Mouse (Mus musculus): ENCODE measurements around the gene Cyp2u1. TPM values are rescaled to one million over a fixed set of nuclear protein-coding genes. Genes with fewer than 3 reads are reported as not detected.
A peak's percentile ranks its signal among the peaks of the same experiment; 100 is the strongest.

The Cyp2u1 gene
- polyA plus RNA-seq, 1 experiment, result 2.5 TPM

DNA sequence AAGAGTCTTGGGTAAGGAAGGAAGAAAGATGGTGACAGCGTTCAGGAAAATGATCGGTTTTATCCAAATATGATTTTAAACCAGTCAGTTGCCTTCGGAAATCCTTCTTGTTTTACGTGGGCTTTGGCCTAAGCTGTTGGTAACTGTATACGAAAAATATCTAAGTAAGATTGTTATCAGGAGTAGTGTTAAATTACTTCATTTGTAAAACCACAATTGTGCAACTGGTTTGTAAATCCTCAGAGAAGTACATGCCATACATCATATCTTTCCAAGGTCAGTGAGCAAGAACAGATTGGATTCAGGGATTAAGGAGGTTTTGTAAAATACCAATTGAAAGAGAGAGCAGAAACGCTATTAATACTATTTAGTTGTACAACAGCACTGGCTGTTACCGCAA lies 3.2 kb upstream of the Cyp2u1 start:
- no peak for DNase-seq (ENCODE audit: low spot score)

- no peak for DNase-seq (ENCODE audit: low spot score)
Observed at GRCm38 (mm10) chr3:131303320-131303714, 290 bp upstream of the Cyp2u1 start.

DNA sequence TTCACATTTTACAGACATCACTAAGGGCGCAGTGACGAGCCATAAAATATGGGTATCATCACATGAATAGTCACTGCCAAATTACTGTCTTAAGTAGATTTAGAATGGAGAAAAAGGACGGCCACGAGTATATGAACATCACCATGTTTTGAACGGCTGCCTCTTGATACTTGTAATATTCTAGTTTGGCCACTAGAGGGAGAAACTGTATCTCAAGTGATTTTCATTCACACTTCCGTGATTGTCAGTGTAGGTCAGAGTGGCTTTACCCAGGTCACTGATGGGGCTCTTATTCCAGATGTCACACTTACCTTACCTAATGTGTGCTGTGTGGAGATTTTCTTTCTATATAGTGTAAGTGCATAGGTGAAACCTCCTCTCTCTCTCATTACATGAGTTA lies 3.1 kb downstream of the Cyp2u1 start:
- no peak for DNase-seq (ENCODE audit: low spot score)

GRCm38 (mm10) chr3:131299078-131299477 lies 3.9 kb downstream of the Cyp2u1 start:
- no peak for DNase-seq (ENCODE audit: low spot score)

DNA sequence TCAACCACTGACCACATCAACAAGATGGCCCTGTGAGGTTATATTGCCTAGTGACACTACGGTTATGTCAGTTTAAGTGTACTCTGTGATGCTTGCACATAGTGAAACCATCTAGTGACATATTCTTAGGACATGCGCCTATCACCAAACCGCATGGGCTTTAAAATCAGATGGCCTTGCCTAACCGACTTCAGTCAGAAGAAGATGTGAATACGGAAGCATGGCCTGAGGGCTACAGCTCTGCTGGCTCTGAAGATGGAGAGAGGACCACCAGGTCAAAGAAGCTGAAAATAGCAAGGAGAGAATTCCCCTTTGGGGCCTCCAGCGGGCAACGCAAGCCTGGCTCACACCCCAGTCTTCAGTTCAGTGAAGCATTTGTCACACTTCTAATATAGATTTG lies 6.1 kb downstream of the Cyp2u1 start:
- no peak for DNase-seq (ENCODE audit: low spot score)

- no peak for DNase-seq (ENCODE audit: low spot score)
Observed at GRCm38 (mm10) chr3:131295513-131296200, 7.4 kb downstream of the Cyp2u1 start.

GRCm38 (mm10) chr3:131294503-131294902 lies 8.5 kb downstream of the Cyp2u1 start:
- no peak for DNase-seq (ENCODE audit: low spot score)

DNA sequence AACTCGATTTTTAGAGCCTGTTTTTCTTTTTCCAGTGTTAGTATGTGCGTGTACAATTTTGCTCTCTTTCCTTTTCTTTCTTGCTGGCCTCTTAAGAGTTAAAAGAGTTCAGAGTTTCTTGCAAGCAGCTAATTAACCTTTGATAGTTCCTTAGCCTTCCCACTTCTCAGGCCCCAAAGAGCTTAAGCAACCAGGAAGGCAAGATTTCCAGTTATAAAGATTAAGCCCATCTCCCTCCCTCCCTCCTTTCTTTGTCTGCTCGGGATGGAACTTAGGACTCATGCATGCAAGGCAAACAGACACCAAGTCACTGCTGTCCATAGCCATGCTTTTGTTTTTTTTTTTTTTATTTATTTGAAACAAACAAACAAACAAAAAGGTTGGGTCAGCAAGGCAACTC lies 10.1 kb downstream of the Cyp2u1 start:
- DNase-seq (ENCODE audit: low spot score), result no peak

GRCm38 (mm10) chr3:131292349-131292748 lies 10.7 kb downstream of the Cyp2u1 start:
- no peak for DNase-seq (ENCODE audit: low spot score)

GRCm38 (mm10) chr3:131291890-131292289 lies 11.1 kb downstream of the Cyp2u1 start:
- DNase-seq (ENCODE audit: low spot score), result no peak

- DNase-seq (ENCODE audit: low spot score), result no peak
Observed at GRCm38 (mm10) chr3:131274151-131274550, 28.9 kb downstream of the Cyp2u1 start.

DNA sequence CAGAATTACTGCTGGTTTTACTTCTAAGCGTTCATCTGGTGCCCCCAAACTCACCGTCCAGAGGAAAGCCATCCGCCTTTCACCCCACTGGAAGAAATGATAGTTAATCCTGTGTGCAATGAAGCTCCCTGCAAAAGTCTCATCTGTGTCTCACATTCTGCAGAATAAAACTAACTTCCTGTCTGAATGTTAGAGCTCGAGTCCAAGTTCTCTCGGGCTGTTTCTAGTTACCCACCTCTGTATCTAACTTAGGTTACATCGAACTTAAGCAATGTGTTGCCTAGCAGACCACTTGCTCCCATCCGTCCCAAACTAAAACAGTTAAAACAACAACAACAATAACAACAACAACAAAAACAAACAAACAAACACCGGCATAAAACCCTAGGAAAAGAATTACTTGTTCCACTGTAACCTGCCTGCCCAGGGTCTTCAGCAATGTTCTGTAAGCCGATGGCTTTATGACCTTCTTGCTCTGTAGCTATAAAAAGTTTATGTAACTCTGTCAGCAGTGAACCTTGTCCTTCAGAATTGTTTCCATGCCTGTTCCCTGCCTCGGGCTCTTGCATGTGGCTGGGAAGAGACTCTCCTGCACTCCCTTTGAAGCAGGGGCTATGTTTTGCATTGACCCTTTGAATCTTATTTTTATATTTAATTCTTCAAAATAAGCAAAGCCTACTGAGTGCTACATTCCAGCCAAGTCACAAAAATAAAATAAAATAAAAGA lies 30.5 kb downstream of the Cyp2u1 start:
- no peak for DNase-seq (ENCODE audit: low spot score)

DNA sequence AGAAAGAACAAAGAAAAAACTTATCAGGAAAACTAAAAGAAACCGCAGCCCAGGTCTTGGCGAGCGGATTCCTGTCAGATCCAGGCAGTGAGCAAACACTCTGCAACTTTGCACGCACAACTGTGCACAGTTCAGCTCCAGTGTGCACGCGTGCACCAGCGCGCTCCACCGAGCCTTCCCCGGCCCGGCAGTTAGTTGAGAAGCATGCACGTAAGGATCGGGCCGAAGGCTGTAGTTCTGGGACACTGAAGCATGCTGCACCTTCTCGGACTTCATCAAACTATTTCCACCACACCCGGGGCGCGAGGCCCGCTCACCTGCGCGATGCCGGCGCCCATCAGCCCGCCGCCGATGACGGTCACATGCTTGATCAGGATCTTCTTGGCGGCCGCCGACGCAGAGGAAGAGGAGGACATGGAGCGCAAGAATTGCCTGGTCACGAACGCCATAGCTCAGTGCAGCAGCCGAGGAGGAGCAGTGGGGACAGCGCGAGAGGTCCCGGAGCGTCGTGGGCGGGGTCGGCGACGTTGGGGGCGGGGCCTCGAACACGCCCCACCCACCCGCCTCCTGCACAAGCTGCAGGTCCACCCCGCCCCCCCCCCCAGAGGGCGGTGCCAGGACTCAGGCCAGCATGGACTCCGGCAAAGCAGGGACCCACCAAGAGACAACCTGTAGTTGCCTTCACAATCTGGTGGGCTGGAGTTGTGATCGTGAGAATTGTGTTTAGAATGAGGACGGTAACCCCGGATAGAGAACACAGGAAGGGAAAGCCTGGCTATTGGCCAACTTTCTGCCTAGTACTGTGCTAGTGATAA lies 31.3 kb downstream of the Cyp2u1 start, which contains the start of gene Hadh:
Gene Hadh (minus strand): TSS at position 543 of the 815 bp plus-strand sequence.
- DNase-seq (ENCODE audit: low spot score), result peak; percentile 65

DNA sequence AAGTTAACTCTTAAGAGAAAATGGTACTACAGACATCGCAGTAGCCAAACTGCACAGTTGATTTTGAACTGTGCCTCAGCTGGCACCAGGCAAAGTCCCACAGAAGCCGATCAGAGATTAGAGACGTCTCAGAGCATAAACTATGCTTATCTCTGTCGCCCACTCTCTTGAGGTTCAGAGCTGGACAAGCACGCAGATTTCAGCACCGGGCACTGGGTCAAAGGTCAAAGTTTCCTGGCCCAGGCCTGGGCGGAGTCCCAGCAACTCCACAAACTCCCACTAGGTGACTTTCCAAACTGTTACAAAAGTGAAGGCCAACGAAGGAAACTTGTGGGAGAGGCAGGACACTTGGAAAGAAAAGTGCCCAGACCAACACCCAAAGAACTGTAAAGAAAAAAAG lies 31.9 kb downstream of the Cyp2u1 start:
- no peak for DNase-seq (ENCODE audit: low spot score)

DNA sequence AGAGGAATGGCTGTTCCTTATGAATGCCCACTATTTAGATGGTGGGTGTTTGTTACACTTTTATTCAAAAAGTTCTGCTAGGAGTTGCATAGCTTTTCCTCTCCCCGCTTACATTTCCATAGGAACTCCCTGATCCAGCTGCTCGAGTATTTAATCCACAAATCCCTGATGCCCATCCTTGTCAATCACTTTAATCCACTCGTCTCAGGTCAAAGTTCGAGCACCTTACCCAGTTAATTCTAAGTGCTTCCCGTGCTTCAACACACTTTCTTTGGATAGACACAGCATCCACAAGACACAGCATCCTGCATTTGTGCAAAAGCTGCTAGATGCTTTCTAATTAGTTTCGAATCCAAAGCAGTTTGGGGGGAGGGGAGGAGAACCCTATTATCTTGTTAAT lies 32.6 kb downstream of the Cyp2u1 start:
- no peak for DNase-seq (ENCODE audit: low spot score)

DNA sequence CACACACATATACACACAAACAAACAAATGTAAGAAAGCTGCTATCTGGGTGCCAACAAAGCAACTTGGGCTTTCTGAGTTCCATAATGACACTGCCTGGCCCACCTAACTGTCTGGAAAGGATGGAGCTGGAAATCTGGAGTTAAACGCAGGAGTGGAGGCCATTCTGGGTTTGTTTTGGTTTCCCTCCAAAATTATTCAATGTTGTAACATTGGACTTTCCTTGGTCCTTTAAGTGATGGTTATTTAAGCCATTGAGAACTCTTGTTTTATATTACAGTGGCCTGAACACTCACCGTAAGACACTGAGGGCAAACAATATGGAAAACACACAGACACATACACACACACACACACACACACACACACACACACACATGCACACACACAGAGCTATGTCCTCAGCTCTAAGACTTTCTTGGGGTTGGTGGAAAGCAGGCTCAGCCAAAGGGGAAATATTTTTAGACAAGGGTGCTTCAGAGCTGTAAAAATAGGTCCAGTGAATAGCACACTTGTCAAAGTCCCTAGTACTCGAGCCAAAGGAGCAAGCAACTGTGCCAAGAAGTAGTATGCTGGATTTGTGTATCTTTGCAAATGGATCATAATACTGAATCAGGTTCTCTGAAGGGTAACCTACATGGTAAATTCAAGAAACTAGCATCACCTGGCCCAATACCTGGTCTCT lies 36.5 kb downstream of the Cyp2u1 start:
- DNase-seq (ENCODE audit: low spot score), result no peak

DNA sequence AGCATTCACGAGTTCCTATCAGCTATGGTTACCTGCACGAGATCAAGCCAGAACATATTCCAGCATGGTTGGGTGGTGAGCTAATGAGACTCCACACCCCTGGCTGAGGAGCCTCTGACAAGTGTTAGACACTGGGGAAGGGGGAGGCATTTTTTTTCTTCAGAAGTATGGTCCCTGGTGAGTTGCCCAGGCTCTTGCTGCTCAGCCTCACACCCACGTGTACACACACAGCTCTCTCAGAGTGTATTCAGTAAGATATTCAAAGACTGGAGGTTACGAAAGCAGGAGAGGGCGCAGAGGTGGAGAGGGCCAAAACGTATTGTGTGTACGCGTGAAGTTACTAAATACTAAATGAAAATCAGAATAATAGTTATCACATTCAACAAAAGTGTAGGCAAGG lies 37.5 kb downstream of the Cyp2u1 start:
- DNase-seq (ENCODE audit: low spot score), result no peak

DNA sequence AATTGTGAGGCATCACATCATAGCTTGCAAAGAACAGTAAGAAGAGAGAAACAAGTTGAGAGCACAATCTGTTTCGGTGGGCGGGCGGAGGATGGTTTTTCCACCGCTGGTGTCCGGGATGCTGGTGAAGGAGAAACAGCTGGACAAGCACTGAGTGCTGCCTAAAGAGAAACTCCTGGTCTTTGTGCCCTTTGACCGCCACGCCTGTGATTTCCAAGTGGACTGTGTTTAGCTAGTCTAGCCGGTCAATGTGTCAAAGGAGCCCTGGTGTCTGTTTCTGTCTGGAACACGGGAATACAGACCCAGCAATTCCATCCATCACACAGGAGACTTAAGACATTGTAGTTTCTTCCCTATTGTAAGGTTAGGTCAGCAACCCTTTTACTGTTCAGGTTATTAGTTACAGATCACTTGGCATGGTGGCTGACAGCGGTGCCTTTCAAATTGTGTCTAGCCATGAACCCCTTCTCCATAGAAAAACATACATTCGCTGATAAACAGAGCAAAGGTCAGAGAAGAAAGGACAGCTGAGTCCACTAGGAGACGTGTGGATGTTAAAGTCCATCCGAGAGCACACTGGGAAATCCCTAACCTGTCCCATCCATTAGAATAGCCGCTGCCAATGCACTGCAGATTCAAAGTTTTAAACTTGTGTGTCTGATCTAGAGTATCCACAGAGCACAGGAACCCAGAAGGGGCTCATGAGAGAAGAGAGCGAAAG lies 39.1 kb downstream of the Cyp2u1 start:
- no peak for DNase-seq (ENCODE audit: low spot score)

GRCm38 (mm10) chr3:131260418-131260817 lies 42.6 kb downstream of the Cyp2u1 start:
- DNase-seq (ENCODE audit: low spot score), result no peak

DNA sequence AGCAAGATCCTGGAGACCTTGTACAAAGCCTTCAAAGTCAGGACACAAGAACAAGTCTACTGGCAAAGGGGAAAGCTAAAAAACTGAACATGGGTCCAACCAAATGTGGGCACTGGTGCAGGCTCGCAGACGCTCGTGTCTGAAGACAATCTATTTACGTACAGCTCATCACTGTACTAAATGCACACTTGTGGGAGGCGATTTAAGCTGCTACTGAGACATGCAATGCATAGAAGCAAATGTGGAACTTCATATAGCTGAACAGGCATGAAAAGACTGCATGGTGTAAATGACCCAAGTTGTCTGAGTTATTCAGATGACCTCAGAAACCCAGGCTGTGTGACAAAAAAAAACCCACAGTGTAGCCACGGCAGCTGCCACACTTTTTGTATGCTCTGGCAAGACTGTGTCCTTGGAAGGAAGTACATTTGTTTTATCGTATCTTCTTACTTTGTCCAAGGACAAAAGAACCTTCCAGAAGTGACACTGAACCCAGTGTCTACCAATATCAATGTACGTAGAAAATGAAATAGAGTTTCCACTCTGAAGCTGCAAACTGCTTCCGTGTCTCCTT lies 43.5 kb downstream of the Cyp2u1 start:
- no peak for DNase-seq (ENCODE audit: low spot score)

- DNase-seq (ENCODE audit: low spot score), result no peak
Observed at GRCm38 (mm10) chr3:131258921-131259320, 44.1 kb downstream of the Cyp2u1 start.
